Mouse (Mus musculus) kidney, postnatal 14 days (tissue): ENCODE results near the gene Apod.

Experiments
- DNase-seq: peaks from one replicate; pipeline ENCODE4 v3.0.0; 2022; ENCODE audit warnings: mixed read lengths

The Apod gene

DNA sequence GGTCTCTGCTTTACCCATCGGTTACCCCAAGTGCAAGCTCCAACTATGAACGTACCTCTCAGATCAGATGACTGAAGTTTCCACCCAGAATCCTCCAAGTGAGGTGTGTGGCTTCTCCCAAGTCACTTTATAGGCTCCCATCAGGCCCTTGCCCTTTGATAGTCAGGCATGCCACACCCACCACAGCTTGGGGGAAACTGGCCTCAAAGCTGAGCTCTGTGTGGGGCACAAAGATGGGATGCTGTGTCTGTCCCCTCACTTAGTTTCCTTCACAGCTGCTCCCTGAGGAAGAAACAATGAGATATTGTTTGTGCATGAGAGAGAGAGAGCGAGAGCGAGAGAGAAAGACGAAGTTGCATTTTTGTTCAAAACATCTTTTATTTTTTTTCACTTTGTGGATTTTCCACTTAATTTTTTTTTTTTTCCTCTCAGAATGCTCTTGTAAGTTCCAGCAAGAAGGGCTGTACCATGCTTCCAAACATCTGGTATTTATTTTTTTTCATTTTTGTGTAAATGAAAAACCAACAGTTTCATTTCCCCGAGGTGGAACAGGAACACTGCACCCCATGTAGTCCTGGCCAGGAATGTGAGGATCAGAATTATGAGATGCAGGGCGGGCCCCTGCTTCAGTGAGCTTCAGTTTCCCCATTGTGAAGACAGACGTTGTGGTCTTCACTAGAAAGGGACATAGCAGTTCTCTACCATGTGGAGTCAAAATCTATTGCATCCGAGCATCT, at the start of gene Apod:
TSS of gene Apod (minus strand) at position 312 of the 737 bp plus-strand sequence.
- no peak for DNase-seq

GRCm38 (mm10) chr16:31363685-31364436, 49.3 kb upstream of the Apod start:
- DNase-seq, result no peak

DNA sequence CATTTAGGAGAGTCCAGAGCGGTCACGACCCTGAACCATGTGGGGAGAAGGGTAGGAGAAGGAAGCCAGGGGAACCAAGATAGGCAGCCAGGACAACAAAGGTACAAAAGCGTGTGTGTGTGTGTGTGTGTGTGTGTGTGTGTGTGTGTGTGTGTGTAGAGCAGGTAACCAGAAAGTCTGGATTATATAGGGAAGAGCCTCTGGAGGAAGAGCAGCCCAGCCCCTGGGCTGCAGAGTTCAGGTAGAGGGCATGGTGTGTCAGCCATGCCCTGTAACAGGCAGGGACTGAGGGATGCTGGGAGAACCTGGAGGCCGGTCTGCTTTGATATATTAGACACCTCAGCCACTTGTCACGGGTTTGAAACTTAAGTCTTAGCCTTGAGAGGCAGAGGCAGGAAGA, 44.9 kb upstream of the Apod start:
- no peak for DNase-seq

- DNase-seq, result no peak
Measured at GRCm38 (mm10) chr16:31358991-31359390, 44.4 kb upstream of the Apod start.

DNA sequence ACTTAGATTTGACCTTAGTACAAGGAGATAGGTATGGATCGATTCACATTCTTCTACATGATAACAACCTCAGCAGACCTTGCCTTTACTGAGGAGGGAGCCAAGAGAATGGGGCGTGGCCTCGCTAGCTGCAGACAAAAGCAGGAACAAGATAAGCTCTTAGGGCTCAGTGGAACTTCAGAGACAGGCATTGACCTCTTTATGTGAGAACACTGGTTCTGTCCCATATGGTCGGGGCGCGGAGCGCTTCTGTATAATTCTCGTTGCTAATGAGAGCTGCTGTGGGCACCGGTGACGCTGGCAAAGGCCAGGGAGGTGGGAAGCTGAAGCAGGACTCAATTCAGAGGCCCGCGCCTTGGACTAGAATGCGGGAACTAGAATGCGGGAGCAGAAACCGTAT, 44.0 kb upstream of the Apod start:
- no peak for DNase-seq

DNA sequence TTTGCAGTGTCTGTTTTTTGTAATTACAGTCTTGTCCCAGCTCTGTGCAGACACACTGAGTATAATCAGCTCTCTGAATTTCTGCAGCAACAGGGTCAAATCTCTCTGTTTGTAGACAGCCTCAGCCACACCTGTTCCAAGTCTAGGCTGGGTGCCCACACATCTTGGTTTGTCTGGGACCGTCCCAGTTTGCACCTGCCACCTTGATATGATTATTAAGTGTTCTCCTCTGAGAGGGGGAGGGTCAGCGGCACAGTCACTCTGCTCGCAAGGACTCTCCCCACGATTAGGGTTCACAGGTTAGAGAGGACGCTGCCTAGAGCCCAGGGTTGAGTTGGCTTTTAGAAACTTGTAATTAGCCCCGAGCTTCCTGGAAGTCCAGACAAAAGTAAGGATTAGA, 41.3 kb upstream of the Apod start:
- no peak for DNase-seq

- peak; percentile 76 for DNase-seq
Measured at GRCm38 (mm10) chr16:31354341-31355329, 40.0 kb upstream of the Apod start.

- DNase-seq, result peak; percentile 39
Measured at GRCm38 (mm10) chr16:31352996-31353395, 38.4 kb upstream of the Apod start.

GRCm38 (mm10) chr16:31347581-31347980, 33.0 kb upstream of the Apod start:
- DNase-seq, result peak; percentile 80

- no peak for DNase-seq
Measured at GRCm38 (mm10) chr16:31342966-31343365, 28.4 kb upstream of the Apod start.

GRCm38 (mm10) chr16:31342556-31342955, 27.9 kb upstream of the Apod start:
- DNase-seq, result no peak

- no peak for DNase-seq
Measured at GRCm38 (mm10) chr16:31339332-31339731, 24.7 kb upstream of the Apod start.

- no peak for DNase-seq
Measured at GRCm38 (mm10) chr16:31337956-31338355, 23.3 kb upstream of the Apod start.

DNA sequence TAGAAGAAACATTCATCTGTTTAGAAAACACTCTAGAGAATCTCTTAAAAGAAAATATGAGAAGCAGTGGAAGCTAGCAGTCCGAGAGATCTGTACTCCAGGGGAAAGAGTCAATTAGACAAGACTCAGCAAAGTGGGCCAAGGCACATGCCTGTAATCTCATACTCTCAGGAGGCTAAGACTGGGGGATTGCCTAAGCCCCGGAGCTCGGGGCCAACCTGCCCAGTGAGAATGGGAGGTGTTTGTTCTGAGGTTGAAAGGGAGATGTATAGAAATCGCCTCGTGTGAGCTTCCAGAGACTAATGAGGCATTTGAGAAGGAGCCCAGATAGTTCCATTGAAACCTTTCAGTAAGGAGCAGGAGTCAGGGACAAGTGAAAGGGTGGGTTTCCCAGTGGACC, 20.2 kb upstream of the Apod start:
- no peak for DNase-seq

DNA sequence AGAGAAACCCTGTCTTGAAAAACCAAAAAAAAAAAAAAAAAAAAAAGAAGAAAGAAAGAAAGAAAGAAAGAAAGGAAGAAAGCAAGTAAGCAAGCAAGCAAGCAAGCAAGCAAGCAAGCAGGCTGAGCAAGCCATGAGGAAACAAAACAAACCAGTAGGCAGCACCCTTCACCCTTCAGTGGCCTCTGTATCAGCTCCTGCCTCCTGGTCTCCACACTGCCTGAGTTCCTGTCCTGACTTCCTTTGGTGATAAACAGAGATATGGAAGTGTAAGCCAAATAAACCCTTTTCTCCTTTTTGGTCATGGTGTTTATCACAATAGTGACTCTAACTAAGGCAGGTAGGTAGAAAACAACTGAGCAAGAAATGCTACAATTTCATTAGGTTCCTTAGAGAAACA, 18.0 kb upstream of the Apod start:
- DNase-seq, result no peak

DNA sequence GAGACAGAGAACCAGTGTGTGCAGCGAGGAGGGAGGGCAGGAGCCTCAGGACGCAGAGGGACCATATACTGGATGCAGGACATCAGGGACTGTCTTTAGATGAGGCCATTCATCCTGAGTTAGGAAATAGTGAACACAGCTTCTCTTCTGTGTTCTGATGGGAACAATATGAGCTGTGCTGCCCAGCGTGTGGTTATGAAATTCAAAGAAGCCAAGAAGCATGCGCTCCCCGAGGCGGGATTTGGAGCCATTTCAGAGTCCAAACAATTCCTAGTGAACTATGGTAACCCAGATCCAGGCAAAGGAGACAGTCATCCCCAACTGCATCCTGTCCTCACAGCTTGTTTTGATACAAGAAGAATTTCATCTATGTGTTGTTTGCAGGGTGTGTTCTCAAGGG, 16.4 kb upstream of the Apod start:
- peak; percentile 43 for DNase-seq

GRCm38 (mm10) chr16:31329668-31330067, 15.1 kb upstream of the Apod start:
- DNase-seq, result no peak

DNA sequence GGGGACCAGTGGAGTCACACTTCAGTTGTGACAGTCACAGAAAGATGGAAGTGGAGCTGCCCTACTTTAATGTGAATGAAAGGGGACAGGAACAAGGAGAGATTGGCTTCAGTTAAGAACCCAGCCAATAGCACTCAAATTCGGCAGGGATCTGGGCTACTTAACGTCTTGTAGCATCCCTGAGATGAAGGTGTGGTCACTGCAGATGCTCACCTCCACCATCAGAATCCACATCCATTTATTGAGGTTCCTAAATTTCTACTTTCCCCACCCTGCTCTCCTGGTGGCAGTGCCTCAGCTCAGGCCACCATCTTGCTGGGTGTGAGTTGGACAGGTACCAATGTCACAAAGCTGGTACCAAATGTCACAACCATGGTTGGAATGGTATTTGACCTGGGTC, 13.3 kb upstream of the Apod start:
- no peak for DNase-seq

- DNase-seq, result peak; percentile 20
Measured at GRCm38 (mm10) chr16:31327430-31327829, 12.8 kb upstream of the Apod start.

GRCm38 (mm10) chr16:31326679-31327078, 12.1 kb upstream of the Apod start:
- peak; percentile 66 for DNase-seq

GRCm38 (mm10) chr16:31325966-31326365, 11.4 kb upstream of the Apod start:
- peak; percentile 29 for DNase-seq

- DNase-seq, result no peak
Measured at GRCm38 (mm10) chr16:31325120-31325519, 10.5 kb upstream of the Apod start.

- no peak for DNase-seq
Measured at GRCm38 (mm10) chr16:31321501-31321900, 6.9 kb upstream of the Apod start.
